Mouse (Mus musculus): ENCODE measurements around the gene Psmb10. TPM values are rescaled to one million over a fixed set of nuclear protein-coding genes. Genes with fewer than 3 reads are reported as not detected.

Gene Psmb10
- polyA plus RNA-seq, 1 experiment from 2014 or later: 22.9 TPM

DNA sequence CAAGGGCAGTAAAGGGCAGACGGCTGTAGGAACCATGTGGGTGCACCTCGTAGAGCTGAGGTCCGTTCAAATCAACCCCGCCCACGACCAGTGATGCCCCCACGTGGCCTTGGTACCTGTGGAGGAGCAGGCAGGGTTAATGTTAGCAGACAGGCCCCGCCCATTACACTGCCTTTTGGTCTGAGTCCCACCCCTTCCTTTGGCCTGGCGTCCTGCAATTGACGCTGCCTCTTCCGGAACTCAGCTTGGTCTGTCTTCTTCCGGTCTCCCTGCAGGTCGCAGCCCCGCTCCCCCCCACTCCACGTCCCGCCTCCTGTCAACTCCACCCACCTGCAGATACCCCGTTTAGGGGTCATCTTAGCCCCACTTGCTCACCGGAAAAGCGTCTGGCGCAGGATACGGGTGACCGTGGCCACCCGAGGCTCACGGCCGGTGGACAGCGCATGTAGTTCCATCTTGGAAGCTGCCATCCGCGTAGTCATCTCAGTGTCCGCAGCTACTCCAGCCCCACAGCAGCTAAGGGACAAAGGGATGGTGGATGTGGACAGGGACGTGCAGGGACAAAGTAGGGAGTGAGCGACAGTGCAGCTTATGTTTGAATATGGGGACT lies 1.3 kb downstream of the Psmb10 start:
- no peaks in the 10 kb centered on the region for H3K9me3 ChIP-seq
- peak overlapping the region; percentile 63 for H3K9ac ChIP-seq
- H3K27ac ChIP-seq: peak overlapping the region; percentile 76
- peak overlapping the region; percentile 66 for H3K4me2 ChIP-seq (replicated peaks)
- H3K36me3 ChIP-seq: peaks cover 20% of the 10 kb centered on the region; the same call in 1 of the 2 replicates
- peak; percentile 85 for ATAC-seq (ENCODE audit: insufficient number of reproducible peaks, insufficient read depth, low FRiP score, low TSS enrichment)
- peaks cover 12% of the 10 kb centered on the region; the same call in 1 of the 2 replicates for H3K4me1 ChIP-seq
- no peaks in the 10 kb centered on the region for H3K27me3 ChIP-seq
- peak overlapping the region; percentile 65 for H3K4me3 ChIP-seq
- WGBS: under 1% methylated on average over 30 of the region's 30 CpGs

DNA sequence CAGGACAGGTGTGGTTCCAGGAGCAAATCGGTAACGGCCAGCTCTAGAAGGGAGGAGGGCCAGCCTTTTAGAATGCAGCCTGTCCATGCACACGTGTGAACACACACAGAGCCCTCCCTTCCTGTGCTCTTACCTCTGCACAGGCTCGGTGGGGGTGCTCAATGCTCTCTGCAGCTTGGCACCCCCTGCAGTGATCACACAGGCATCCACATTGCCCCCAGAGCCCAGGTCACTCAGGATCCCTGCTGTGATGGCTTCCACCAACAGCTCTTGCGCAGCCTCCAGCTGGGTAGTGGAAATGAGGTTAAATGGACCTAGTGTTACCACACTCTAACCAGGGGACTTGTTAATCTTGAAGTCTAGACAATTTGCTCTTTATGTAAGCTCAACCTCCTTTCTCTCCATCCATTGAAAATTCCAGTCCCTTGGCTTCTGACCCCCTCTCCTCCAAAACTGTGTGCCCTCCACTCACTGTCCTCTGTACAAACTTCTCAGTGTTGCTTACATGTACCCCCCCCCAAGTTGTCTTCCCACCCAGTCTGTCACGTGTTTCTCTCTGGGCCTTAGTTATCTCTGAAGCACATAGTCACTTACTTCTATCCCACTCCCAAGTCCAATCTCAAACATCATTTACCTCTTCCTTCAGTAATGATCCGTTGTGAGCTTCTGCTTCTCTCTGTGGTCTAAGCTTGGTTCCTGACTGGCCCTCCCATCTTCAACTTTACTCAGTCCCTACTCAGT lies 2.2 kb downstream of the Psmb10 start:
- Histone ChIP-seq H3K9me3 (no peaks in the 10 kb centered on the region), H3K9ac (peak overlapping the region; percentile 63), H3K36me3 (peaks cover 17% of the 10 kb centered on the region; the same call in 1 of the 2 replicates), H3K27me3 (no peaks in the 10 kb centered on the region), H3K4me1 (peaks cover 12% of the 10 kb centered on the region; the same call in 1 of the 2 replicates), H3K27ac (no peak overlapping the region), H3K4me2 (replicated peaks) (peak overlapping the region; percentile 66), H3K4me3 (peak overlapping the region; percentile 65)
- ATAC-seq (ENCODE audit: insufficient number of reproducible peaks, insufficient read depth, low FRiP score, low TSS enrichment): no peak
- 25% methylated on average over 7 of the region's 7 CpGs for WGBS

DNA sequence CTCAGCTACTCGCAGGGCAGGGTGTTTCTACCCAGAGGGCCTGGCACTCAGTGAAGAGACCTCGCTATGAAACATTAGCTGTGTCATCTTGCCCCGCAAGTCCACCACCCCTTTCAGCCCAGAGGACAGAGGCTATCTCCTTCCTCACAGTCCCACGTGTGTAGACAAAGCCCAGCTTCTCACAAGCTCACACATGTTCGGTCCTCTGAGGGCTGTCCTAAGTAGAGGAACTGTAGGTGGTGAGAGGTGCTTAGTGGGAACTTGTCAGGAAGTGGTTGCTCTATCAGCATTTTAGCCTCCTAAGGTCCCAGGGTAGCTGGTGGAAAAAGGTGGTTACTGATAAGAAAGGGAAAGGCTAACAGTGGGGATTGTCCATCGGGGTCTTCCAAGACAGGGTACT lies 3.1 kb downstream of the Psmb10 start:
- H3K4me2 ChIP-seq (replicated peaks): no peak overlapping the region
- peaks cover 23% of the 10 kb centered on the region for H3K36me3 ChIP-seq
- peaks cover 12% of the 10 kb centered on the region; the same call in 1 of the 2 replicates for H3K4me1 ChIP-seq
- H3K27me3 ChIP-seq: no peaks in the 10 kb centered on the region
- H3K27ac ChIP-seq: no peak overlapping the region
- H3K9ac ChIP-seq: no peak overlapping the region
- no peaks in the 10 kb centered on the region for H3K9me3 ChIP-seq
- ATAC-seq (ENCODE audit: insufficient number of reproducible peaks, insufficient read depth, low FRiP score, low TSS enrichment): no peak
- no peak overlapping the region for H3K4me3 ChIP-seq
- 79% methylated on average over 6 of the region's 6 CpGs for WGBS

GRCm38 (mm10) chr8:105933762-105934161 lies 4.5 kb downstream of the Psmb10 start, which contains the start of gene Ctrl:
Ctrl (minus strand) TSS chr8:105933862.
- 91% methylated on average over 2 of the region's 2 CpGs for WGBS

DNA sequence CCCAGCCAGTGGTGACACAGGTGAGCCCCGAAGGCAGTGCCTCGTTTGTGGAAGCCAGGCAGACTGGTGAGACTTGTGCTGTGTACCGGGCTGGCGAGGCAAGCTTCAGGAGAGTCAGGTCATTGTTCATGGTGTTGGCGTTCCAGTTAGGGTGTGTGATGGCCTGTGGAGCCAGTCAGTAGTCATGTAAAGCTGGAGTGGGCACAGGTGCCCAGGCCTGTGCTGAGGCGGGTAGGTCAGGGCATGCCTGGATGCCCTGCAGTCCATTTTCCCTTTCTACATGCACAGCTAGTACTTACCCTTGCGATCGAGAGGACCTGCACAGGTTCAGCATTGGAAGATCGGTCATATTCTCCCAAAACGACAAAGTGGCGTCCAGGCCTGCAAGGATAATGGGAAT lies 5.7 kb downstream of the Psmb10 start:
- peaks cover 31% of the 10 kb centered on the region for H3K36me3 ChIP-seq
- H3K4me2 ChIP-seq (replicated peaks): no peak overlapping the region
- peaks cover 12% of the 10 kb centered on the region; the same call in 1 of the 2 replicates for H3K4me1 ChIP-seq
- no peak for ATAC-seq (ENCODE audit: insufficient number of reproducible peaks, insufficient read depth, low FRiP score, low TSS enrichment)
- H3K4me3 ChIP-seq: no peak overlapping the region
- 86% methylated on average over 11 of the region's 11 CpGs for WGBS
- no peaks in the 10 kb centered on the region for H3K27me3 ChIP-seq
- H3K9me3 ChIP-seq: no peaks in the 10 kb centered on the region
- no peak overlapping the region for H3K27ac ChIP-seq
- no peak overlapping the region for H3K9ac ChIP-seq

More at GRCm38 (mm10) chr8:105933762-105934161, 4.5 kb downstream of the Psmb10 start, which contains the start of gene Ctrl:
- H3K27ac ChIP-seq: no peak within 1 kb of the TSS
- H3K9ac ChIP-seq: no peak within 1 kb of the TSS
- H3K4me1 ChIP-seq: peaks cover 12% of the 10 kb centered on the region; the same call in 1 of the 2 replicates
- H3K9me3 ChIP-seq: no peaks in the 10 kb centered on the region
- no peak within 1 kb of the TSS for H3K4me3 ChIP-seq
- no peaks in the 10 kb centered on the region for H3K27me3 ChIP-seq
- peaks cover 31% of the 10 kb centered on the region for H3K36me3 ChIP-seq
- ATAC-seq (ENCODE audit: insufficient number of reproducible peaks, insufficient read depth, low FRiP score, low TSS enrichment): no peak
- H3K4me2 ChIP-seq (replicated peaks): no peak within 1 kb of the TSS

- Histone ChIP-seq H3K4me2 (replicated peaks) (no peak overlapping the region), H3K9me3 (no peaks in the 10 kb centered on the region), H3K4me1 (peaks cover 7% of the 10 kb centered on the region; the same call in 1 of the 2 replicates), H3K4me3 (no peak overlapping the region), H3K9ac (no peak overlapping the region), H3K27ac (no peak overlapping the region), H3K27me3 (no peaks in the 10 kb centered on the region), H3K36me3 (peaks cover 36% of the 10 kb centered on the region)
- no peak for ATAC-seq (ENCODE audit: insufficient number of reproducible peaks, insufficient read depth, low FRiP score, low TSS enrichment)
- WGBS: 91% methylated on average over 3 of the region's 3 CpGs
These were observed 7.0 kb downstream of the Psmb10 start for GRCm38 (mm10) chr8:105931271-105931670.

DNA sequence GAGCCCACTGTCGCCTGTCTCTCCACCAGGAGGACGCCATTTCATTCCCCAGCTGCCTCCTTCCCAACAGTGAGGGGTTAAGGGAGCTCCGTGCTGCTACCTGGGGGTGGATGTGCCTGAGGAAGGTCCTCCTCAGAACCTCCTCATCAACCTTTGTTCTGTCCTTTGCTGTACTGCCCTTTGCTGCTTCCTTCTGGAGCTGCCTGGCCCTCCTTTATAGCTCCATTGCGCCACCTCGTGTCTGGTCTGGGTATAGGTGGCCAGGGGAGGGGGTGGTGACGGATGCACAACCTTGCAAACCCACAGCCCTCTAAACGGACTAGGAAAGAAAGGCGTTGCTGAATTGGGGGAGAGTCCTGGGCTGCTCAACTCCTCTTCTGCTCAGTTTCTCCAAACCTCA lies 7.6 kb downstream of the Psmb10 start:
- peak; percentile 26; the same call in 1 of the 2 replicates for ATAC-seq (ENCODE audit: insufficient number of reproducible peaks, insufficient read depth, low FRiP score, low TSS enrichment)
- no peaks in the 10 kb centered on the region for H3K4me1 ChIP-seq
- no peaks in the 10 kb centered on the region for H3K27me3 ChIP-seq
- no peaks in the 10 kb centered on the region for H3K9me3 ChIP-seq
- no peak overlapping the region for H3K4me2 ChIP-seq (replicated peaks)
- peaks cover 38% of the 10 kb centered on the region for H3K36me3 ChIP-seq
- no peak overlapping the region for H3K4me3 ChIP-seq
- peak overlapping the region; percentile 24 for H3K9ac ChIP-seq
- H3K27ac ChIP-seq: no peak overlapping the region
- WGBS: 20% methylated on average over 8 of the region's 8 CpGs

DNA sequence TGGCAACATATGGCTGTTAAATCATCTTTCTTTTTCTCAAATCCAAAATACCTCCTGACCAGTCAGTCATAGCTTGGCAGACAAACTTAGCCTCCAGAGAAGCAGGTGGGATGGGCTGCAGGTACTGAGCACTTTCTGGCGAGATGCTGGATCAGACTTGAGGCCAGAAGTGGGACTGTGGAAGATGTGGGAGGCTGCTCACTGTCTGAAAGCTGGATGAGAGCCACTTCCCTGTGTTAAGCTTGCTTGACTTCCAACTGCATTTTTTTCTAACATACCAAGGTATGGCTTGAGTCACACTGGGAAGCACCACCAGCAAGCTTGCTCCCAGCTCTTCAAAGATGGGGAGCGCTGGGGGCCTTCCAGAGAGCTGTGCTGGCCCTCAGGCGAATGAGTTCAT lies 13.1 kb downstream of the Psmb10 start:
- H3K27ac ChIP-seq: no peak overlapping the region
- H3K4me3 ChIP-seq: no peak overlapping the region
- no peak overlapping the region for H3K9ac ChIP-seq
- WGBS: 73% methylated on average over 3 of the region's 3 CpGs
- peaks cover 23% of the 10 kb centered on the region for H3K36me3 ChIP-seq
- no peaks in the 10 kb centered on the region for H3K9me3 ChIP-seq
- H3K4me1 ChIP-seq: no peaks in the 10 kb centered on the region
- no peak overlapping the region for H3K4me2 ChIP-seq (replicated peaks)
- ATAC-seq (ENCODE audit: insufficient number of reproducible peaks, insufficient read depth, low FRiP score, low TSS enrichment): no peak
- no peaks in the 10 kb centered on the region for H3K27me3 ChIP-seq

- Histone ChIP-seq H3K36me3 (peaks cover 19% of the 10 kb centered on the region), H3K9ac (no peak overlapping the region), H3K27ac (no peak overlapping the region), H3K4me1 (no peaks in the 10 kb centered on the region), H3K4me3 (no peak overlapping the region), H3K27me3 (no peaks in the 10 kb centered on the region), H3K4me2 (replicated peaks) (no peak overlapping the region), H3K9me3 (no peaks in the 10 kb centered on the region)
- ATAC-seq (ENCODE audit: insufficient number of reproducible peaks, insufficient read depth, low FRiP score, low TSS enrichment): no peak
- WGBS: 82% methylated on average over 3 of the region's 3 CpGs
These were observed 18.9 kb downstream of the Psmb10 start for GRCm38 (mm10) chr8:105919390-105919789.

DNA sequence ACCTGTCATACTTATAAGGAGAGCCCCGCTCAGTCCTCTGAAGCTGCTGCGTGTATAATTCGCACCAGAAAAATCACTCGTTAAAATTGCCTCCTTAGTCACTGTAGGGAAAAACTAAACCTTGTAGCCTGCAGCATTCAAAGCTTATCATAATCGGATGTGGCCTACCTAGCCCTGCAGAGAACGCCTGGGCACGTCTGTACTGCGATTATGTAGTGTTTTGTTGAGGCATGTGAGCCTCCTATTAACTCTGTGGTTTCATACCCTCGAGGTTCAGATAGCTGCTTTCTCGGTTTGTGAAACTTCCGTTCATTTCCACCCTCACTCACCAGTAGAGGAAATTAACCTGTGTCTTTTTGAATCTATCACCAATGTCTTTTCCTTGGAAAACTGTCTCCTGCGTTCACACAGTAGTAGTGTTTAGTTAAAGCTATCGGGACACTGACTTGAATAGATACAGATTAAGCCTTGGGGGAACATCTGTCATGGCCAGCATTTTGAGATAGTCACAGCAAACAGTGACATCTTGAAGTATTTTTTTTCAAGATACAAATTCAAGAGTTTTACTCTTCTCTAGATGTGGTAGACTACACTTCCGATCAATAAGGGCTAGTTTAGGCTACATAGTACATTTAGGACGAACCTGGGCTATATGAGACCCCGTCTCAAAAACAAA lies 37.2 kb downstream of the Psmb10 start:
- H3K4me1 ChIP-seq: peaks cover 8% of the 10 kb centered on the region; the same call in 1 of the 2 replicates
- peak overlapping the region; percentile 94 for H3K4me3 ChIP-seq
- no peaks in the 10 kb centered on the region for H3K36me3 ChIP-seq
- 35% methylated on average over 16 of the region's 16 CpGs for WGBS
- no peak for ATAC-seq (ENCODE audit: insufficient number of reproducible peaks, insufficient read depth, low FRiP score, low TSS enrichment)
- H3K4me2 ChIP-seq (replicated peaks): peak overlapping the region; percentile 71
- H3K9ac ChIP-seq: peak overlapping the region; percentile 98
- no peaks in the 10 kb centered on the region for H3K9me3 ChIP-seq
- no peaks in the 10 kb centered on the region for H3K27me3 ChIP-seq
- peak overlapping the region; percentile 89 for H3K27ac ChIP-seq

DNA sequence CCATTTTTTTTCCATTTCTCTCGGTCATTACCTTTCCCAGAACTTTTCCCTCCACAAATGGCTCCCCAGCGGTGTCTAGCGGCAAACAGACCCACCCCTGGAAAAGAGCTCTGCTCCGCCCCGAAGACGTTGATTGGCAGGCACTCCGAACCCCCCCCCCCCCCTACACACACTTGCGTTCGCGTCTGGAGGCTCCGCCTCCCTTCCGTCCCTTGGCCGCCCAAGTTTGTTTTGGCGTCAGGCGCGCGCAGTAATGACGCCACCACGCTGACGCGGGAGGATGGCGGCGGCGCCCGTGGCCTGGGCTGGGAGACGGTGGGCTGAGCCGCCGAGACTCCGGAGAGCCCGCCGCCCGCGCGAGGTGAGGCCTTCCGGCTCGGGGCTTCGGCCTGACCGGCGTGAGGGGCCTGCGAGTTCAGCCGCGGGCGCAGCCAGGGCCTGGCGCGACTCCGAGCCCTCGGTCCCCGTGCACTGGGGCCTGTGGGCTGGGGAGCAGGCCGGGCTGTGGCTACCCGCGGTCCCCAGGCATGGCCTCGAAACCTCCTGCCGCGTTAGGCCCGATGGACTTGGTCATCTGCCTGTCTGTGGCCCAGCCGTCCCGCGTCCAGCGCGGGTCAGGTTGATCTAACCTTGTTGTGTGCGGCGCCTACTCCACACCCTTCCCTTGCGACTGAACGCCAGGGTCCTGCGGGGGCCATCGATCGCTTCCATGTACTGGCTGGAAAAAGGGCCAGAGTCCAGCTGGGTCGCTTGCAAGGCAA lies 37.9 kb downstream of the Psmb10 start, which contains the start of gene Pskh1:
Gene Pskh1, plus strand, starts transcription at position 262 of the 761 bp plus-strand sequence.
- Histone ChIP-seq H3K27ac (peak within 1 kb of the TSS; percentile 89), H3K27me3 (no peaks in the 10 kb centered on the region), H3K4me1 (peaks cover 8% of the 10 kb centered on the region; the same call in 1 of the 2 replicates), H3K9me3 (no peaks in the 10 kb centered on the region), H3K4me3 (peak within 1 kb of the TSS; percentile 94), H3K9ac (peak within 1 kb of the TSS; percentile 98), H3K36me3 (no peaks in the 10 kb centered on the region), H3K4me2 (replicated peaks) (peak within 1 kb of the TSS; percentile 71)
- WGBS: under 1% methylated on average over 63 of the region's 68 CpGs
- ATAC-seq (ENCODE audit: insufficient number of reproducible peaks, insufficient read depth, low FRiP score, low TSS enrichment): peak; percentile 87

All from embryonic facial prominence, embryonic 12.5 days (tissue).